Mouse (Mus musculus) hindbrain, embryonic 16.5 days (tissue): ENCODE results near the gene Psmg4. TPM values are rescaled to one million over a fixed set of nuclear protein-coding genes. Genes with fewer than 3 reads are reported as not detected.
A peak's percentile ranks its signal among the peaks of the same experiment; 100 is the strongest.

Experiments used
- ATAC-seq: fragments of 200-750 bp; cut with Nextera tagmentation; 2 replicates; pipeline ENCODE4 v1.8.0; 2017; ENCODE audit warnings: moderate TSS enrichment, moderate library complexity
- H3K27ac ChIP-seq: fragments of 300-500 bp; sonication (generic); 2 replicates; pipeline ENCODE4 v1.5.1; 2014; ENCODE audit warnings: low read depth, mild to moderate bottlenecking, control low read depth, low read length, moderate library complexity
- H3K27me3 ChIP-seq: fragments of 300-500 bp; sonication (generic); replicated peaks from 2 replicates; pipeline ENCODE4 v1.6.1; 2014; ENCODE audit warnings: low read length; ENCODE audit not compliant: control insufficient read depth, insufficient read depth
- H3K36me3 ChIP-seq: fragments of 300-500 bp; sonication (generic); 2 replicates; pipeline ENCODE4 v1.6.1; 2014; ENCODE audit warnings: mild to moderate bottlenecking, low read length, moderate library complexity, mixed read lengths; ENCODE audit not compliant: control insufficient read depth, insufficient read depth
- H3K4me1 ChIP-seq: fragments of 300-500 bp; sonication (generic); 2 replicates; pipeline ENCODE4 v1.6.1; 2014; ENCODE audit warnings: low read depth, low read length; ENCODE audit not compliant: control insufficient read depth, insufficient read depth
- H3K4me2 ChIP-seq: fragments of 300-500 bp; sonication (generic); 2 replicates; pipeline ENCODE4 v1.6.1; 2014; ENCODE audit warnings: mild to moderate bottlenecking, low read length, control low read depth, moderate library complexity
- H3K4me3 ChIP-seq: fragments of 300-500 bp; sonication (generic); 2 replicates; pipeline ENCODE4 v1.5.1; 2014; ENCODE audit warnings: mild to moderate bottlenecking, low read length, control low read depth, moderate library complexity
- H3K9ac ChIP-seq: fragments of 300-500 bp; sonication (generic); 2 replicates; pipeline ENCODE4 v1.6.1; 2014; ENCODE audit warnings: low read depth, mild to moderate bottlenecking, control low read depth, low read length, moderate library complexity
- H3K9me3 ChIP-seq: fragments of 300-500 bp; sonication (generic); 2 replicates; pipeline ENCODE4 v1.6.1; 2014; ENCODE audit warnings: mild to moderate bottlenecking, low read length, moderate library complexity; ENCODE audit not compliant: control insufficient read depth
- WGBS: fragments of 180-500 bp; shearing (Covaris S2); extraction: QIAGEN DNeasy Blood & Tissue Kit; methylation state at CpG from one replicate; pipeline ENCODE4 v1.1.7; 2014; 5-methylcytosine and 5-hydroxymethylcytosine counted together
- polyA plus RNA-seq: library from polyadenylated mRNA; unstranded; fragments of >200 nt; fragmentation: Nextera tagmentation; extraction: Ambion mirVana; gene quantifications from 2 replicates; pipeline ENCODE4 v1.2.1, GENCODE M21; 2015

Gene Psmg4
- polyA plus RNA-seq, 1 experiment from 2014 or later = 69.1 TPM

DNA sequence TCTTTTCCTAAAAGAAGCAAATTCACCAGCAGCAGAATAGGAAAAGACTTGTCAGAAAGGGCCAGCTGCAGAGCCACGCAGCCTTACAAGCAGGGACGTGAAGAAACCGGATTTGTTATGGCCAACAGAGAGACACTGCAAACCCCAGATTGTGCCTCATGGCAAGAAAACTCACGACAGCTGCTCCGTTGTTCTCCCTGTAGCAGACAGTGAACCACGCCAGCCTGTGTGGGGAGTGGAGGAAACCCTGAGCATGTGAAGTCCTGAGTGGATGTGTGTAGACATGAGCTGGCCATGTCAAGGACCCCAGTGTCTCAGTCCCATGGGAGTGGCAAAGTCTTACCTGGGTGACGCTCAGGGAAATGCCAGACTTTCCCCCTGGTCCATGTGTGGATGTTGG lies 26.2 kb upstream of the Psmg4 start:
- ATAC-seq = peak; percentile 38
- H3K9ac ChIP-seq = peak overlapping the region; percentile 25

GRCm38 (mm10) chr13:34143389-34143788 lies 19.4 kb upstream of the Psmg4 start:
- Histone ChIP-seq H3K9me3 (no peaks in the 10 kb centered on the region), H3K9ac (no peak overlapping the region), H3K4me3 (no peak overlapping the region), H3K4me2 (no peak overlapping the region), H3K4me1 (peaks cover 9% of the 10 kb centered on the region), H3K36me3 (no peaks in the 10 kb centered on the region), H3K27ac (no peak overlapping the region), H3K27me3 (no peaks in the 10 kb centered on the region)
- ATAC-seq = peak; percentile 53; the same call in 1 of the 2 replicates
- 26% methylated on average over 5 of the region's 5 CpGs for WGBS

More for the DNA sequence above, 26.2 kb upstream of the Psmg4 start:
- 33% methylated on average over 7 of the region's 7 CpGs for WGBS
- Histone ChIP-seq H3K4me1 (peaks cover 30% of the 10 kb centered on the region), H3K9me3 (no peaks in the 10 kb centered on the region), H3K36me3 (no peaks in the 10 kb centered on the region), H3K27ac (peak overlapping the region; percentile 52), H3K4me2 (0 out of 2 replicates have a peak overlapping the region, but pooled peaks have one; percentile 5), H3K4me3 (no peak overlapping the region), H3K27me3 (no peaks in the 10 kb centered on the region)

- no peak for ATAC-seq
- Histone ChIP-seq H3K27me3 (no peaks in the 10 kb centered on the region), H3K4me2 (no peak overlapping the region), H3K27ac (no peak overlapping the region), H3K36me3 (no peaks in the 10 kb centered on the region), H3K4me1 (peaks cover 24% of the 10 kb centered on the region), H3K4me3 (no peak overlapping the region), H3K9ac (no peak overlapping the region), H3K9me3 (no peaks in the 10 kb centered on the region)
- 44% methylated on average over 3 of the region's 3 CpGs for WGBS
Measured at GRCm38 (mm10) chr13:34146916-34147315, 15.8 kb upstream of the Psmg4 start.

DNA sequence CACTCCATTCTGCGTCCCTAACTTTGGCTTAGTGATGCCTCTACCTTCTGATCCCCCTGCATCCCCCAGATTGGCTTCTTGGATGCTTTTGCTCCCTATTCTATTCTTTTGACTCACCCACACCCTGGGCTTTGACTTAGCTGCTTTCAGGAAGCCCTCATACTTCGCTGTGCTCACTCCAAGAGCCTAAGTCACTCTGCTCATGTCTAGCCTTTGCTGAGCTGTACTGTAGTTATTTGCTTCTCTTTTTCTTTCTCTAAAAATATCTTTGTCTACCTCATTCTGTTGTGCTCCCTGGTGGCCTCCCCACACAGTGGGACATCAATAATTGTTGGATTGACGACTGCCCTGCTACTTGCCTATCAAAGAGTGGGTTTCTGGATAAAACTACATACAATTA lies 14.6 kb upstream of the Psmg4 start:
- 27% methylated on average over 3 of the region's 3 CpGs for WGBS

DNA sequence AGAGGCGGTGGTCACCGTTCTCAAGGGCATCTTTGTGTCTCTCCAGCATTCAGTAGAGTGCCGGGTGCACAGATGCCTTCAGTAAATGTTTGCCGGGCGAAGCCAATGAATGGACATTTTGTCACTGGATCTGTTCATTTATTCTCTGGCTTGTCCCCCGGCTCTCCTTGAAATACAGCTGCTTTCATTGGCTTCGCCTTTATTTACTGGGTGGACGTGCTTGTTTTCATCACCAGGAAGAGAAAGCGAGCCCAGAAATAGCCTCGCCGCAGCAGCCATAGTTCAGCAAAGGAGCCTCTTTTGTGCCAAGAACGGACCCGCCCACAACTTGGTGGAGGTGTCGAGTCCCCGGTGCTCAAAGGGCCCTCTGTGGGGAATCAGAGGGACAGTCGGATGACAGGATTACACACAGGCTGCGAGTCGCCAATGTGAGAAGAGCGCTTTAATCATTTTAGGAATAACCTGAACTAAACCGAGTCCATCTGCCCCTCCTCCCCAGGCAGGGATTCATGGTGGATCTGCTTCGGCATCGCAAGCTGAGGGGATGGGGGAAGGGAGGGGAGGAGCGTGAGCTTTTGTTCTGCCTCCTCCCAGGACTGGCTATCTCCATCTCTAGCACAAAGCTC lies 13.9 kb upstream of the Psmg4 start:
- Histone ChIP-seq H3K27ac (peak overlapping the region; percentile 98), H3K4me2 (peak overlapping the region; percentile 58), H3K4me3 (peak overlapping the region; percentile 45), H3K9me3 (no peaks in the 10 kb centered on the region), H3K27me3 (no peaks in the 10 kb centered on the region), H3K4me1 (peaks cover 30% of the 10 kb centered on the region), H3K36me3 (no peaks in the 10 kb centered on the region), H3K9ac (peak overlapping the region; percentile 77)
- ATAC-seq = peak; percentile 91
- WGBS = under 1% methylated on average over 23 of the region's 23 CpGs

More for the DNA sequence above, 14.6 kb upstream of the Psmg4 start:
- Histone ChIP-seq H3K27me3 (no peaks in the 10 kb centered on the region), H3K9ac (peak overlapping the region; percentile 77), H3K36me3 (no peaks in the 10 kb centered on the region), H3K4me2 (peak overlapping the region; percentile 58), H3K4me1 (peaks cover 24% of the 10 kb centered on the region), H3K4me3 (peak overlapping the region; percentile 45), H3K9me3 (no peaks in the 10 kb centered on the region), H3K27ac (peak overlapping the region; percentile 98)
- ATAC-seq = no peak

GRCm38 (mm10) chr13:34149463-34150176 lies 13.1 kb upstream of the Psmg4 start:
- no peak for ATAC-seq
- Histone ChIP-seq H3K9me3 (no peaks in the 10 kb centered on the region), H3K4me1 (peaks cover 31% of the 10 kb centered on the region), H3K4me3 (peak overlapping the region; percentile 45), H3K4me2 (peak overlapping the region; percentile 58), H3K27ac (peak overlapping the region; percentile 98), H3K27me3 (no peaks in the 10 kb centered on the region), H3K36me3 (no peaks in the 10 kb centered on the region), H3K9ac (peak overlapping the region; percentile 77)
- WGBS = 40% methylated on average over 5 of the region's 5 CpGs

GRCm38 (mm10) chr13:34150271-34151027 lies 12.3 kb upstream of the Psmg4 start:
- H3K27me3 ChIP-seq = no peaks in the 10 kb centered on the region

DNA sequence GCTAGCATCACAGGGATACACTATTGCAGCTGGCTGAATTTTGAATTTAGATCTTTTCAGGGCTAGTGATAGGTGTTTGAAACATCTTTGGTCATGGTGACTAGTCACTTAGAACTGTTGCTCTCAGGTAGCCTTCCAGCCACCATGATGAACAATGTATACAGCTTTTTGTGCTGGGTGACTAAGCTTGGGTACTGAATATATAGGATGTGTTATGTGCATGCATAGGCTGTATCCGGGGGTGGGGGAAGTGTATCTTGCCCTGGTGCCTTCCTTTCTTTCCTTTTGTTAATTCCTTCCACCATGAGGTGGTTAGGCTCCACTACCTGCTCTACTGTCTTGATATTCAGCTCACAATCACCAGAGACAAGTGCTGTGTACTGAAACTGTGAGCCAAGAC lies 11.3 kb upstream of the Psmg4 start:
- Histone ChIP-seq H3K27ac (0 out of 2 replicates have a peak overlapping the region, but pooled peaks have one; percentile 21), H3K9me3 (no peaks in the 10 kb centered on the region), H3K9ac (no peak overlapping the region), H3K4me2 (no peak overlapping the region), H3K27me3 (no peaks in the 10 kb centered on the region), H3K4me3 (no peak overlapping the region), H3K36me3 (no peaks in the 10 kb centered on the region), H3K4me1 (peaks cover 35% of the 10 kb centered on the region)
- 100% methylated on average over 1 of the region's 1 CpGs for WGBS
- ATAC-seq = no peak

More at GRCm38 (mm10) chr13:34150271-34151027, 12.3 kb upstream of the Psmg4 start:
- Histone ChIP-seq H3K9ac (peak overlapping the region; percentile 77), H3K4me3 (peak overlapping the region; percentile 45), H3K4me1 (peaks cover 31% of the 10 kb centered on the region), H3K9me3 (no peaks in the 10 kb centered on the region), H3K27ac (peak overlapping the region; percentile 98), H3K36me3 (no peaks in the 10 kb centered on the region), H3K4me2 (peak overlapping the region; percentile 58)
- peak; percentile 13; the same call in 1 of the 2 replicates for ATAC-seq
- WGBS = 6% methylated on average over 19 of the region's 19 CpGs

DNA sequence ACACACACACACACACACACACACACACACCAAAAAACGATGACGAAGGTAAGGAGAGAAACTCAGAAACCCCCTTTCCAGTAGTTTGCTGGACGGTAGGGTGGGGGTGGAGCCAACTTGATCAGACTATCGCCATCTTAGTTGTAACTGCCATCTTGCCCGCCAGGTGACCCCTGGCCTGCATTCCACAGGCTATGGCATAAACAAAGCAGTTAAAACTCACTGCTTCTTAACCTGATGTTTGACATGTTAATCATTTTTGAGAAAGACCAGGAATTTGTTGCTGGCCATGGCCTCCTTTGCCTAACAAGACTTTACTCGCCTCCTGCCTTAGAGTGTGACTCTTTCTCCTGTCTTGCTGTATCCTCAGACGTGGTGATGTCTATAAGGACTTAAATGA lies 10.1 kb upstream of the Psmg4 start:
- no peak overlapping the region for H3K4me3 ChIP-seq
- 80% methylated on average over 7 of the region's 7 CpGs for WGBS
- peaks cover 35% of the 10 kb centered on the region for H3K4me1 ChIP-seq
- no peaks in the 10 kb centered on the region for H3K27me3 ChIP-seq
- H3K9ac ChIP-seq = no peak overlapping the region
- H3K27ac ChIP-seq = no peak overlapping the region
- ATAC-seq = no peak
- no peak overlapping the region for H3K4me2 ChIP-seq
- H3K9me3 ChIP-seq = no peaks in the 10 kb centered on the region
- no peaks in the 10 kb centered on the region for H3K36me3 ChIP-seq
